Mouse (Mus musculus): ENCODE measurements at regions not wholly inside any gene's neighbourhood (a gene's known extent, or its start where the extent isn't known, plus 50 kb on each side); places are given as distances from the start of the nearest gene placed in this dataset.

DNA sequence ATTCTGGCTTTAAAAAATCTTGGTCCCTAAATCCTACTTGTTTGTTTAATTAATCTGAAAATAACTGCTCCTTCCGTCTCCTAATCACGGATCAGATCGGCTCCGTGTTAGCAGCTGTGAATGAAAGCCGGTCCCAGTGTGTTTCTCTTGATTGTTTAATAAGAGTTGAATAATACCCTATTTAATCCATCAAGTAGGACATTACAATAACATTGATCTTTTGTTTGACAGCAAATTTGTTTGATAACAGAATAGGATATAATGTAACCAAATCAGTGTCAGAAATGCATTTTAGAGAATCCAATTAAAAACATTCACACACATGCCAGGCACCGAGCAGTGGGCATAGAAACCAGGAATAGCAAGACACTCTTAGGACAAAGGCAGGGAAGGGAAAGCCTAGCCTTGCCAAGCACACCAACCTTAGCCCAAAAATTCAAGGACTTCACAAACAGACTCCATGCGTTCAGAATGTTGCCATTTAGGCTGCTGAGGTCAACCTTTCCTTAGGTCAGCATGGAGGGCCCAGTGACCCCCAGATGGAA lies 332.5 kb upstream of the Meis1 start:
- H3K4me3 ChIP-seq (replicated peaks; ENCODE audit: low read length) = no peak overlapping the region
- no peaks in the 10 kb centered on the region for H3K27me3 ChIP-seq (ENCODE audit: insufficient read depth, low read length)
- H3K4me1 ChIP-seq (replicated peaks; ENCODE audit: low read depth, low read length) = no peaks in the 10 kb centered on the region
- peaks cover 18% of the 10 kb centered on the region for H3K9me3 ChIP-seq (ENCODE audit: low read length)
- no peaks in the 10 kb centered on the region for H3K36me3 ChIP-seq (ENCODE audit: insufficient read depth, low read length)
- TF ChIP-seq CTCF (conservative IDR thresholded peaks at IDR 0.05; ENCODE audit: low read length) = no peak
- TF ChIP-seq POU5F1 (IDR thresholded peaks at IDR 0.05; ENCODE audit: borderline replicate concordance, low read length) = no peak
- no peak for TF ChIP-seq NANOG (IDR thresholded peaks at IDR 0.05; ENCODE audit: borderline replicate concordance, low read length)

DNA sequence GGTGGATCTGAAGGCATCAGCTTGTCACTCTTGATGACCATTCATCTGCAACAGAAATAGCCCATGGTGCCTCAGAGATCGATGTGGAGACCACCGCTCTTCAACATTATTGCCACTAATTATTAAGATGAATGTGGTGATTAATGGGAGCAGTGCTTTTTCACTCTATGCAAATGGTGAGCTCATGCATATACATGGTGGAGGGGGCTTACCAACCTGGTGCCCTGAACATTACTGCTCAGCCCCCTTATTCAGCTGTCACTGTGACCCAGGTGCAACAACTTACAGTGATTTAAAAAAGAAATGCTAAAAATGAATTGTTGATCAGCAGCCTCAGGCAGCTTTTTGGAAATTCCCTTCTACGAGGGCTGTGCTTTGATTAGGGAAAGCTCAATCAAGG lies 334.9 kb upstream of the Meis1 start:
- H3K4me1 ChIP-seq (replicated peaks; ENCODE audit: low read depth, low read length) = no peaks in the 10 kb centered on the region
- H3K27me3 ChIP-seq (ENCODE audit: insufficient read depth, low read length) = no peaks in the 10 kb centered on the region
- H3K36me3 ChIP-seq (ENCODE audit: insufficient read depth, low read length) = no peaks in the 10 kb centered on the region
- no peak overlapping the region for H3K4me3 ChIP-seq (replicated peaks; ENCODE audit: low read length)
- TF ChIP-seq POU5F1 (IDR thresholded peaks at IDR 0.05; ENCODE audit: borderline replicate concordance, low read length) (no peak), NANOG (IDR thresholded peaks at IDR 0.05; ENCODE audit: borderline replicate concordance, low read length) (no peak), CTCF (conservative IDR thresholded peaks at IDR 0.05; ENCODE audit: low read length) (no peak)
- H3K9me3 ChIP-seq (ENCODE audit: low read length) = peaks cover 18% of the 10 kb centered on the region

DNA sequence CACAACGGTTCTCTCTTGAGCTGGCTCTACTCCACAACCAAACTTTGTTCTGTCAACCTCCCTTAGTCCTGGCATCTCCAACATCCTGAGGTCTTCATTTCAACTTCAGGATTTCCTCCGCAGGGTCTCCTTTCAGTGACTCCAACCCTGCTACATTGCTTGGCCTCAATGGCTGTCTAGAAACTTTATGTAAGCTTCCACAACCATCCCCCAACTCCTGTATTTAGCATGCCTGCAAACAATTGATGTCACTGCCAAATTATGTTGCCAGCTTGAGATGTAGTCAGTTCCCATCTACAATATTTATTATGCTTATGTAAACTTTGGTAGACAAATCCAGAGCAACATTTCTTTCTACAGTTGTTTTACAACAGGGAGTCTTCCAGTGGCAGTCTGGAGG lies 336.4 kb upstream of the Meis1 start:
- no peaks in the 10 kb centered on the region for H3K27me3 ChIP-seq (ENCODE audit: insufficient read depth, low read length)
- TF ChIP-seq POU5F1 (IDR thresholded peaks at IDR 0.05; ENCODE audit: borderline replicate concordance, low read length) (no peak), CTCF (conservative IDR thresholded peaks at IDR 0.05; ENCODE audit: low read length) (no peak), NANOG (IDR thresholded peaks at IDR 0.05; ENCODE audit: borderline replicate concordance, low read length) (no peak)
- H3K36me3 ChIP-seq (ENCODE audit: insufficient read depth, low read length) = no peaks in the 10 kb centered on the region
- no peak overlapping the region for H3K4me3 ChIP-seq (replicated peaks; ENCODE audit: low read length)
- H3K4me1 ChIP-seq (replicated peaks; ENCODE audit: low read depth, low read length) = no peaks in the 10 kb centered on the region
- peaks cover 18% of the 10 kb centered on the region for H3K9me3 ChIP-seq (ENCODE audit: low read length)

DNA sequence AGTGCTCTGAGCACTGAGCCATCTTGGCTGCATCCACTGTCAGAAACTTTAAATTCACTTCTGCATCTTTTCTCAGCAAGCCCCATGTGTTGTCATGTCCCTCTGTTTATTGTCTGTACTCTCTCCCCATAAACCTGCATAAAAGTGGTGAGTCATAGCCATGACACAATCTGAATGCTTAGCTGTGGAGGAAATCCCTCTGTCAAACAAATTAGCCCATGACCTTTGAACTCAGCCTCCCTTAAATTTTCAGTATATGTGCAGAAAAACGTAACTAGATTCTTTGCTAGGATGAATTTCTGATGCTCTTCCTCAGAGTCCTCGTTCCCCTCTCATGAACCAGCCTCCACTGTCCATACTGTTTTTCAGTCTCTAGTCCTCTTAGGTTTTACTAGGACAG lies 337.4 kb upstream of the Meis1 start:
- Histone ChIP-seq H3K4me1 (replicated peaks; ENCODE audit: low read depth, low read length) (no peaks in the 10 kb centered on the region), H3K9me3 (ENCODE audit: low read length) (peaks cover 18% of the 10 kb centered on the region), H3K27me3 (ENCODE audit: insufficient read depth, low read length) (no peaks in the 10 kb centered on the region), H3K36me3 (ENCODE audit: insufficient read depth, low read length) (no peaks in the 10 kb centered on the region), H3K4me3 (replicated peaks; ENCODE audit: low read length) (no peak overlapping the region)
- no peak for TF ChIP-seq POU5F1 (IDR thresholded peaks at IDR 0.05; ENCODE audit: borderline replicate concordance, low read length)
- TF ChIP-seq NANOG (IDR thresholded peaks at IDR 0.05; ENCODE audit: borderline replicate concordance, low read length) = no peak
- TF ChIP-seq CTCF (conservative IDR thresholded peaks at IDR 0.05; ENCODE audit: low read length) = no peak

DNA sequence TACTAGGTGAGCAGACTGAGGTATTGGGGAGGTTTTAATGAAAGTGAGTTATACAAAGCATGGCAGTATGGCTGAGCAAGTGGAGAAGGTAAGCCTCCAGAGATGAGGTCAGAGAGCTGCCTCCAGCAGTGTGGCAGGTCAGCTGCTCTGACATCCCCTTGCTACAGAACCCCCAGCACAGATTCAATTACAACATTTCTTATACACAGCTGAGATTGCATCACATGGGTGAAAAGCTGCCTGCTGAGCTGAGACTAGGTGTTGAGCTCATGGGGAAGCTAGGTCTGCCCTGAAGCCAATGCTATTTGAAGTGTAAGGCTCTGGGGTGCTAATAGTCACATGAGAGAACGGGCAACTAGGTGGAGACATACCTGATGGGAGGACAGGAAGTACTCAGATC lies 350.4 kb upstream of the Meis1 start:
- Histone ChIP-seq H3K4me1 (replicated peaks; ENCODE audit: low read depth, low read length) (no peaks in the 10 kb centered on the region), H3K36me3 (ENCODE audit: insufficient read depth, low read length) (no peaks in the 10 kb centered on the region), H3K9me3 (ENCODE audit: low read length) (peaks cover 4% of the 10 kb centered on the region), H3K27me3 (ENCODE audit: insufficient read depth, low read length) (no peaks in the 10 kb centered on the region), H3K4me3 (replicated peaks; ENCODE audit: low read length) (no peak overlapping the region)
- TF ChIP-seq POU5F1 (IDR thresholded peaks at IDR 0.05; ENCODE audit: borderline replicate concordance, low read length) (no peak), NANOG (IDR thresholded peaks at IDR 0.05; ENCODE audit: borderline replicate concordance, low read length) (no peak), CTCF (conservative IDR thresholded peaks at IDR 0.05; ENCODE audit: low read length) (no peak)

DNA sequence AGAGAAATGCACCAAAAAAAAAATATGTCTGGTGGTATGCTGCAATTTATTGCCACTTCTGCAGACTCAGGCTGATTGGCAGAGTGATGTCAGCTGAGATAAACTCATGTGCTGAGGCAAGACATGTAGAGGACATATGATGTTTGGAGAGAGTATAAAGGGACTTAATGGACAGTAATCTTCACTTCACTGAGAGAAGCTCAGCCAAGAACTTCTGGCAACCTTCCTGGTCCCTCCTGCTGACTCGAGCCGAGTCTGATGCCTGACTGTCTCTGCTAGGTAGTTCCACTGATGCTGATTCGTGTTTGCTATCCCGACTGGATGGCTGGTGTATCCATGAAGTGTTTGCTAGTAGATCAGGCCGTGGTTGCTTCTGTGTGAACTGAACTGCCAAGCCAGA lies 354.7 kb upstream of the Meis1 start:
- TF ChIP-seq POU5F1 (IDR thresholded peaks at IDR 0.05; ENCODE audit: borderline replicate concordance, low read length) (no peak), NANOG (IDR thresholded peaks at IDR 0.05; ENCODE audit: borderline replicate concordance, low read length) (no peak), CTCF (conservative IDR thresholded peaks at IDR 0.05; ENCODE audit: low read length) (no peak)
- H3K36me3 ChIP-seq (ENCODE audit: insufficient read depth, low read length) = no peaks in the 10 kb centered on the region
- H3K27me3 ChIP-seq (ENCODE audit: insufficient read depth, low read length) = no peaks in the 10 kb centered on the region
- no peaks in the 10 kb centered on the region for H3K9me3 ChIP-seq (ENCODE audit: low read length)
- H3K4me1 ChIP-seq (replicated peaks; ENCODE audit: low read depth, low read length) = no peaks in the 10 kb centered on the region
- H3K4me3 ChIP-seq (replicated peaks; ENCODE audit: low read length) = no peak overlapping the region

DNA sequence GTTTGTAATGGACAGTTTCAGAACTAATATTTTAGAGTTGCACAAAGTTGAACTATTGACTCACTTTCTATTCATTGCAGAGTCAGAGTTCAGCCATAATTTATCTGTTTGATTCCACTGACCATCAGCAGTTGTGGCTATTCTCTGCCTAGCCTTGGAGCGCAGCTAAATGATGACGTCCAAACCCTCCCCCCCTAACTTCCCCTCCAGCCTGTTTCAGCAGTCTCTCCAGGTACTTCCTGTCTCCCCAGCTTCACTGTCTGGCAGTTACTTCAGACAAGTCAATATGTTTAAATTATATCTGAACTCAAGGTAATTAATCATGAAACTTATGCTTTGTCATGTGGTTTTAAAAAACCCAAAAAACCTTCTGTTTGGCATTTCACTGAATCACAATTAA lies 362.1 kb upstream of the Meis1 start:
- no peak overlapping the region for H3K4me3 ChIP-seq (replicated peaks; ENCODE audit: low read length)
- H3K36me3 ChIP-seq (ENCODE audit: insufficient read depth, low read length) = no peaks in the 10 kb centered on the region
- TF ChIP-seq NANOG (IDR thresholded peaks at IDR 0.05; ENCODE audit: borderline replicate concordance, low read length) = no peak
- no peak for TF ChIP-seq CTCF (conservative IDR thresholded peaks at IDR 0.05; ENCODE audit: low read length)
- no peak for TF ChIP-seq POU5F1 (IDR thresholded peaks at IDR 0.05; ENCODE audit: borderline replicate concordance, low read length)
- H3K9me3 ChIP-seq (ENCODE audit: low read length) = no peaks in the 10 kb centered on the region
- H3K27me3 ChIP-seq (ENCODE audit: insufficient read depth, low read length) = no peaks in the 10 kb centered on the region
- no peaks in the 10 kb centered on the region for H3K4me1 ChIP-seq (replicated peaks; ENCODE audit: low read depth, low read length)

DNA sequence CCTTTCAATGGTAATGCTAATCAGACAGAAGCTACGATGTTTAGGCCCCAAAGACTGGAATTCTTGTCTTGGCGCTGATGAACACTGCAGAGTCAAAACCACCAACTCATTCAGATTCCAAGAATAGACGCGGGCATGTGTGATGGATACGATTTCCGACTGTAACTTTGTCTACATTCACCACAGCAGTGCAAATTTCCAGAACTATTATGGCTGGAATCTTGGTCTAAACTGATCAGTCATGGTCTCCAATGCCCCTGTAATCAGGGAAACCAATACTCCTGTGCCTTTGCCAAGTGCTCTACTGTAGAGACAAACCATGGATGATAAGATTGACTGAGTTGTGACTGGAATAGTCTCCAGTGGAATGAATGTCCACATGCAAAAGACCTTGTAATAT lies 370.4 kb upstream of the Meis1 start:
- TF ChIP-seq POU5F1 (IDR thresholded peaks at IDR 0.05; ENCODE audit: borderline replicate concordance, low read length) = no peak
- TF ChIP-seq NANOG (IDR thresholded peaks at IDR 0.05; ENCODE audit: borderline replicate concordance, low read length) = no peak
- no peak for TF ChIP-seq CTCF (conservative IDR thresholded peaks at IDR 0.05; ENCODE audit: low read length)

DNA sequence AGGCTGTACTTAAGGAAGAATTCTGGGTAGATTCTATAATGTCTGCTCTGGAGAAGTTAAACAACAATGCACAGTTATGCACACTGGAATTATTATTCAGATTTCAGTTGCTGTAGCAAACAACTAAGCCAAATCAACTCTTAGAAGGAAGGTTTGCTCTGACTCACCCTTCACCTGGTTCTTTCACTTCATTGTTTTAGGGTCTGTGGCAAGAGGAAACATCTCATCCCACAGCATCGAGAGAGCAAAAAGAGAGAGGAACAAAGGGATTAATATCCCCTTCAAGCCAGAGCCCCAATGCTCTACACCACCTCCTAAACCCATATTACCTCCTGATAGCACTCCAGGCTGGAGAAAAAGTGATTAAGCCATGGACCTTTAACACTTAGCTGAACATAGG lies 373.4 kb upstream of the Meis1 start:
- H3K9me3 ChIP-seq (ENCODE audit: low read length) = no peaks in the 10 kb centered on the region
- no peak overlapping the region for H3K4me3 ChIP-seq (replicated peaks; ENCODE audit: low read length)
- H3K27me3 ChIP-seq (ENCODE audit: insufficient read depth, low read length) = no peaks in the 10 kb centered on the region
- no peak for TF ChIP-seq CTCF (conservative IDR thresholded peaks at IDR 0.05; ENCODE audit: low read length)
- H3K36me3 ChIP-seq (ENCODE audit: insufficient read depth, low read length) = no peaks in the 10 kb centered on the region
- no peaks in the 10 kb centered on the region for H3K4me1 ChIP-seq (replicated peaks; ENCODE audit: low read depth, low read length)

More for the DNA sequence above, 370.4 kb upstream of the Meis1 start:
- no peak overlapping the region for H3K4me3 ChIP-seq (replicated peaks; ENCODE audit: low read length)
- no peaks in the 10 kb centered on the region for H3K4me1 ChIP-seq (replicated peaks; ENCODE audit: low read depth, low read length)
- H3K9me3 ChIP-seq (ENCODE audit: low read length) = no peaks in the 10 kb centered on the region
- no peaks in the 10 kb centered on the region for H3K36me3 ChIP-seq (ENCODE audit: insufficient read depth, low read length)
- H3K27me3 ChIP-seq (ENCODE audit: insufficient read depth, low read length) = no peaks in the 10 kb centered on the region

All from E14TG2a.4 (cell line).